In genomic region chr11:118832793-118833481, GRCm38 (mm10) we compare ENCODE assay signal across 16 mouse cellular contexts.
DNase-seq lines count a peak whose midpoint lies in the region; ATAC-seq and TF ChIP-seq lines count a peak whose summit lies in the region.
"Had no signal": no experiment of that assay in that cellular context is flagged by ENCODE, and none has a peak within 500 bp of the region (broad histone marks: within the 10 kb centered on the region; RNA-seq: fewer than 3 reads in every experiment).

No protein-coding gene starts in this region.

- H3K4me1 ChIP-seq in kidney, postnatal 0 days (replicated peaks; ENCODE audit: insufficient read depth, low read length), result no peaks in the 10 kb centered on the region

- no peak overlapping the region for H3K27ac ChIP-seq in kidney, postnatal 0 days
- H3K27ac ChIP-seq: embryonic facial prominence, embryonic 10.5 days; heart, adult 2 months; midbrain, embryonic 13.5 days had no signal

- DNase-seq in frontal cortex, postnatal 36 days (ENCODE audit: low spot score in 2 of 2), result no peak
- DNase-seq in cerebellum, adult 11 months, result peak; percentile 95
- DNase-seq in cerebellum, postnatal 36 days, result peak; percentile 92 to 94
- peak; percentile 37 for DNase-seq in kidney, postnatal 0 days (ENCODE audit: low spot score)
- DNase-seq in spleen, postnatal 14 days (ENCODE audit: low spot score in 2 of 2), result no peak
- DNase-seq in right cerebral cortex, adult 18-20 months, result no peak
- DNase-seq in heart, adult 8-10 months (ENCODE audit: low spot score), result no peak
- DNase-seq: adrenal gland, adult 2 months; heart, adult 2 months; heart, postnatal 36 days; liver, postnatal 0 days; lung, postnatal 4 days had no signal

- no peak for TF ChIP-seq CTCF in kidney, postnatal 0 days (IDR thresholded peaks at IDR 0.05; ENCODE audit: low read depth)

- 49% methylated on average over 10 of the region's 10 CpGs for WGBS in kidney, postnatal 0 days

- no peak overlapping the region for H3K4me2 ChIP-seq in kidney, postnatal 0 days (ENCODE audit: low read length)
- H3K4me2 ChIP-seq: midbrain, embryonic 13.5 days had no signal

- peak; percentile 39 for ATAC-seq in frontal cortex, adult (ENCODE audit: low TSS enrichment)
- ATAC-seq in kidney, postnatal 0 days (replicated peaks; ENCODE audit: low FRiP score, low read depth), result peak; percentile 84
- ATAC-seq: inflammation-experienced regulatory T-cells, adult 6 months; liver, postnatal 0 days; midbrain, embryonic 13.5 days had no signal

- H3K9ac ChIP-seq in kidney, postnatal 0 days (ENCODE audit: low read depth, low read length), result no peak overlapping the region
- H3K9ac ChIP-seq: liver, postnatal 0 days; midbrain, embryonic 13.5 days had no signal

- H3K4me3 ChIP-seq in kidney, postnatal 0 days (replicated peaks; ENCODE audit: low read depth, low read length), result no peak overlapping the region
- H3K4me3 ChIP-seq: embryonic facial prominence, embryonic 10.5 days; heart, adult 2 months; midbrain, embryonic 13.5 days had no signal

- no peaks in the 10 kb centered on the region for H3K36me3 ChIP-seq in kidney, postnatal 0 days (ENCODE audit: insufficient read depth, low read length)
- H3K36me3 ChIP-seq: embryonic facial prominence, embryonic 10.5 days; midbrain, embryonic 13.5 days had no signal

- no peaks in the 10 kb centered on the region for H3K27me3 ChIP-seq in kidney, postnatal 0 days (ENCODE audit: insufficient read depth, low read length)
- H3K27me3 ChIP-seq: midbrain, embryonic 13.5 days had no signal

- no peaks in the 10 kb centered on the region for H3K9me3 ChIP-seq in kidney, postnatal 0 days (replicated peaks; ENCODE audit: low read length)
- H3K9me3 ChIP-seq: midbrain, embryonic 13.5 days had no signal

Comparison
In these comparisons a context has a peak if more than half of its experiments do, and no peak if none do; other contexts are left out.
1. DNase-seq: peak in cerebellum, adult 11 months (single experiment), cerebellum, postnatal 36 days (2 of 2) and kidney, postnatal 0 days (single experiment); none in frontal cortex, postnatal 36 days (0 of 2), spleen, postnatal 14 days (0 of 2), right cerebral cortex, adult 18-20 months (single experiment) and heart, adult 8-10 months (single experiment).